Mouse (Mus musculus): ENCODE data around the gene Trmt44.
A peak's percentile ranks its signal among the peaks of the same experiment; 100 is the strongest.

Trmt44 gene

DNA sequence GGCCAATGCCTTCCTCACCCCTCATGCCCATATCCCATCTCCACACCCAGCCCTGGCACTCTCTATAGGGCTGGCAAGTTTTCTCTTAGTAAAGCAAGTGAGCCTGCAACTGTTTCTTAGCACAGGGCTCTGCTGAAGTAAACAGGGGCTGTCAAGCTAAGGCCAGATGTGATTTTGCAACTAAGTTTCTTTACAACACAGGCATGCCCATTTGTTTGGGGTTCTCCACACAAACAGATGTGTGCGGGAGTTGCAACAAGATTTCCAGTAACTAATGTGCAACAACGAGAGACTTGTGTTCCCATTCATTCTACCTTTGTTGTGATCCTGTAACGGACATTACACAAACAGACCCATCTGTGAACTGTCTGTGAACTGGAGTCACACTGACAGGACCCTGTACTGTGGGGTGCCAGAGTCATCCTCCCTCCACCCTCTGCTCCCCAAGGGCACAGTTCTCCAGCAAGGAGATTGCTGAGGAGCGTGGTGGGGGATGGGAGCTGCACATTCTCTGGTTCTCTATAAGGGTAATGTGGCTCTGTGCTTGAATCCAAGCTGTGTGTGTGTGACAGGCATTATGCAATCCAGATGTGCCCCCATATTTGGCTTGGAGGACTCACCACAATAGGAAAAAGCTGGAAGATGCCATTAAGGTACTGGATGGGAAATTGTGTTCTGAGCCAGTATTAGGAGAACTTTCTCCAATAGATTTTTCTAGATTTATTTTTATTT is 33.6 kb downstream of the Trmt44 start:
- no peak for DNase-seq (ENCODE audit: low spot score in 2 of 2)

DNA sequence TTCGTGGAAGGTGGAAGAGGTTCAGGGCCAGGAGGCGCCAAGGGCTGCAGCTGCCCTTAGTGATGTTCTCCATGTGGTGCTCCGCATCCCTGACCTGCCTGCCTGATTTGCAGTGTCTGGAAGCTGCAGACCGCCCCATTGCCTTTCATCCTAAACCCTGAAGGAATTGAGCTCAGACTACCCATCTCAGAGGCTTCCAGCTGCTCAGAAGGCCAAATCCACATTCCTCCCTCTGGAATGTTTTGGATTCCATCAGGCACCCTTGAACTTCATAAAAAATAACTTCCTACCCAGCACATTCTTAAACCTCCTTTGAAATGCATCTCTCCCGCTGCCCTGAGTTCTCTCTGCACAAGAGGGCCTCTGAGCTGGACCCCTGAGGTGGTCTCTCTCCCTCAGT is 34.3 kb downstream of the Trmt44 start:
- DNase-seq (ENCODE audit: low spot score in 2 of 2), result no peak

DNA sequence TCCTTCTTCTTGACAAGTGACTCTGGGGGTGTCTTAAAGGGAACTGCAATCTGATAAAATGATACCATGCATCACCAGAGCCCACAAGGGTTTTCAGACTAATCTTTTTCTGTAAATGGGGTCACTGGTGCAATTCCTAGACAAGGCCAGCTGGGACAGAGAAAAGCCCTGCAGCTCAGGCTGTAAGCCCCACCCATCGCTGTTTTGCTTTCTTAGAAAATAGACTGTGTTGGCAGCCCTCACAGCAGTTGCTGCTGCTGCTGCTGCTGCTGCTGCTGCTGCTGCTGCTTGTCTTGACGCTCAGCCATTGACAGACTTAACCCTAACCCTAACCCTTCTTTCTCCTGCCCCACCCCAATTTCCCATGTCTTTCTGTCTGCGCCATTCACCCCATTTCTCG is 35.3 kb downstream of the Trmt44 start:
- no peak for DNase-seq (ENCODE audit: low spot score in 2 of 2)

DNA sequence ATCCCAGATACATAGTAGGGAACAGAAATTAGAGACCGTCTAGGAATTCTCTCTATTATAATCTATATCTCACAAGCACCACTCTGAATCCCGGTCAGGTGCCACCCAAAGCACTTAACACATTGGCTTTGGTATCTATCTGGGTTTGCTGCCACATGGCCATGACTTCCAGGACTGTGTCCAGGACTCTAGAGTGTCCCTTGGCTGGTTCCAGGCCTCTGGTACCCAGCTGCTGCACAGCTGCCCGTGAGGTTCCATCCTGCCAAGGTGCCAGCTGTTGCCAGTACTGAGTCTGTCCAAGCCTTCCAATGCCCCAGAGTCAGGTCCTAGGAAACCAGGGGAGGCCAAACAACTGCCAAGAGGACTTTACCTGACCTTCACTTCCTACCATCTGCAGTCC is 36.8 kb downstream of the Trmt44 start:
- DNase-seq (ENCODE audit: low spot score in 2 of 2), result no peak

DNA sequence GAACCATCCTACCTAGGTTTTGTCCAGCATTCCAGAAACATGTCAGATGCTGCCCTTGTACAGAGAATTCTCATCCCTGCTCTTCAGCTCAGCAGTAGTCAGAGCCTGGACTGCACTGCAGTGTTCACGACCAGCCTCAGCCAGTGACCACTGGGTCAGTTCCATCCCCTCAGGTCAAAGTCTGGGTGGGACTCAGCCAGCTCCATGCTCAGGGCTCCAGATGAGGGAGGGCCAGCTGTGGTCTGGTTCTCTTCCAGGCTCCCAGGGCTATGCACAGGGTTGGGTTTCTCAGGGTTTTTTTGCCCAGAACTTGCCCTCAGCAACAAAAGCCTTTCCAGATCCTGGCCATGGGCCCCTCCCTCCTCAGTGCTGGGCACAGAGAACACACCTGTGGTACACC is 37.4 kb downstream of the Trmt44 start:
- DNase-seq (ENCODE audit: low spot score in 2 of 2), result no peak

DNA sequence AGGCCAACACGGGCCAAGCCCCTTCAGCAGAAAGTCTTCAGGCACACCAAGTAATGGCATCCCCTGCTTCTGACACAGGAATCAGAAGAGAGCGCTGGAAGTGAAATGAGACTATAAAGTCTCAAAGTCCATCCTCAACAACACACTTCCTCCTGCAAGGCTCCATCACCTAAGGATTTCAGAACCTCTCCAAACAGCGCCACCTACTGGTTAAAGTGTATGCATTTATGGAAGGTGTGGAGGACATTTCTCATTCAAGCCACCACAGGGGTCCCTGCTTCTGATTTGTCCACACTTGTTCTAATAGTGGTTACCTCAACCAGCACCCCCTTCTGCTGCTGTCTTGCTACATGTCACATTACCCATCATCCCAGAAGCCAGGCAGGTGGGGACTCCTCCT is 38.6 kb downstream of the Trmt44 start:
- no peak for DNase-seq (ENCODE audit: low spot score in 2 of 2)

DNA sequence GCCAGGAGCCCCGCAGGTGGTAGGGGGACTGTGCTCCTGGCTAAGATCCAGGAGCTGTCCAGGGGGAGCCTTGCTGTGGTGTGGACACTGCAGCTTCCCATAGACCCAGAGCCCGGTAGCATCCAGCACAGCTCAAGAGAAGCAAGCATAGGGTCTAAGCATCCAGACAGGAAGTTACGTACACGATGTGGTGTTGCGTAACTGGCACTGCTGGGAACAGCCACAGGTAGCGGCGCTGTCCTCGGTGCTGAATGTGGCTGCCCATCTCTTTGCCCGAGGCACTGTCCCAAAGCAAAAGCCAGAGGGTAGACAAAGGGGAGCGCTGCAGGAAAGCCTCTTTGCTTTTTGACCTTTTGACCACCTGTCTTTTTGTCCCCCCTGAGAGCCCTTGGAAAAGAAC is 43.3 kb downstream of the Trmt44 start:
- no peak for DNase-seq (ENCODE audit: low spot score in 2 of 2)

DNA sequence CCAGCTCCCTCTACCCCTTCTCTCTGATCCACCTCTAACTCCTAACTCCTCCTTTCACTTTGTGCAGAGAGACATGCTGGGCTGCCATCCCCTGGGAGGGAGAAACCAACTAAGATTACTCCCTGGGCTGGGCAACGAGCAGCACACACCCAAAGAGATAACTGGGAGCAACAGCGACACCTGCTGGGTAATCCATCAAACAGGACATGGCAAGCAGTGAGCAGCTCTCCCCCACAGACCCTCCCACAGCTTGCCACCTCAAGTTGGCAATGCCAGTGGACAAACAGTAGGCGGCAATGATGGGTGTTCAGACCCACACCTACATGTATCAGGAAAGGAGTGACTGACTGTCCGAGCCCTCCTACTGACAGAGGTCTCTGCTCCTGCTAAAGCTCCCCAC is 44.4 kb downstream of the Trmt44 start:
- peak in 1 of 2 experiments; percentile 51 for DNase-seq (ENCODE audit: low spot score in 2 of 2)

DNA sequence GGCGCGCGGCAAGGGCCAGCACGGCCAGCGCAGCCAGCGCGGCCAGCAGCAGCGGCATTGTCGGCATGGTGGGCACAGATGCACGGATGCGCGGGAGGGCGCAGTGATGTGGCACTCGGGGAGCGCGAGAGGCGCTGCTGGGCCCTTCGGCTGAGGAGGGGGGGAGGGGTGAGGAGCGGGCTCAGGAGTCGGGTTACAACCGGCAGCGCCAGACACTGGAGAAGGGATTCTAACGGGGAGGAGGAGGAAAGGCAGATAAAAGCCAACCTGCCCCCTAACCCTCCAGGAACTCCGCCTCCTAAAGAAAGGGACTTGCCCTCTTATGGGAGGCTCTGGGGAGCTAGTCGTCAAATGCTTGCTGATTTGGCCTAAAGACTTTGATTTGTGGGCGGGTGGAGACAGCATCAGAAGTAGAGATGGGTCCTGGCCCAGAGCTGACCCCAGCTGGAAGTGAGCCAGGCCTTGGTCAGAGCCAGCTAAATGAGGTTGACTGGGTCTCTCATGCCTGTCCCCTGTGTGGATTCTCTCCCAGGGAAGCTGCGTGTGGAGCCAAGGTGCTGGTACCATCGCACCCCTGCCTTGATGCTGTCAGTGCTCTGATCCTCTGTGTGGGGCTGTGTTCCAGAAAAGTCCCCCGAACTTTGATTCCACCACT is 49.3 kb downstream of the Trmt44 start, which contains the start of gene Cpz:
TSS of gene Cpz (minus strand) at position 230 of the 655 bp plus-strand sequence.
- DNase-seq (ENCODE audit: low spot score in 2 of 2), result peak in 1 of 2 experiments; percentile 35

DNA sequence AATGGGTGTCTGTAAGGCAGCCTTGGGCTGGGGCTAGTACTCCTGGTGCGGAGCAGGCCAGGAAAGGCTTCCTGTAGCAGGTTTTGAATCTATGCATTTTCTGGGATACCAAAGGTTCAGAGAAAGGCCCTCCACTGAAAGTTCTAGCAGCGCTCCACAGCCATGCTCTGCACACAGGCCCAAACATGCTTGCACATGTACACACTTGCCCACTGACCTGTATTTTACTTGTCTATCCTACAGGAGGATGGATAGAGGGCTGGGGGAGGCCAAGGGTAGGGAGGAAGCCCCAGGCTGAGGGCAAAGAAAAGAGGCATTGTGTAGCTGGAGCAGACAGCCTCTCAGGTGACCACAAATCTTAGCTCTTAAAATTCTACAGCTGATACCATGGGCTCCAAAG is 50.5 kb downstream of the Trmt44 start:
- no peak for DNase-seq (ENCODE audit: low spot score in 2 of 2)

DNA sequence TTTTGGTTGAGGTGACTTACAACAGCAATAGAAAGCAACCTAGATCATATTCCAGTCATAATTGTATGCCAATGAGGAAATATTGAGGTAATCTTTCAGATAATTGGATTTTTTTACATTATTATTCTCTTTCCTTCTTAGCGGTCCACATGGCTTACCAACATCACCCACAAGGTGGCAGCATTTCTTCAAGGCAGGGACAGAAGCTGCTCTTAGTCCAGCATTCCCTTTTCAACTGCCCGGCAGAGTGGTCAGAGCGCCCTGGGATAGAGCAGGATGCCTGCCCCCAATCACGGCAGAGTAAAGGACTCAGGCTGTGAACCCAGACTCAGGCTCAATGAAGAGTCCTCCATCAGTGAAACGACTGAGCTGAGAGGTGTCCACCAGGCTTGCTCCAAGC is 51.1 kb downstream of the Trmt44 start:
- peak; percentile 70 to 82 for DNase-seq (ENCODE audit: low spot score in 2 of 2)

DNA sequence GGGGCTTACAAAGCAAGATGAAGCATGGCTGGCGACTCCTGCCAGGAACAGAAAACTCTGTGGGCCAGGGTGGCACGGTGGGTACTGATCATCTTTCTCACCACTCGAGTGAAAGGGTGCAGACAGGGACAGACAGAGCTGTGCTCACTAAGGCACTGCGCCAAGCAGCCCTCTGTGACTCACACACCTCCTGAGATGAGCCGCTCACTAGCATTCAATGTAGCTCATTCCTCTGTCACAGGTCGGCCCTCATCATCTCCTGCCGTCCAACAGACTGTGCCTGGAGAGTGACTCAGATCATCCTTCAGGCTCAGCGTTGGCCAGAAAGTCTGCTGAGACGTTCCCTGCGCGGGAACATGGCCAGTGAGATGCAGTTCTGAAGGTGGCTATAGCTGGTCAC is 58.1 kb downstream of the Trmt44 start:
- DNase-seq (ENCODE audit: low spot score in 2 of 2), result no peak

DNA sequence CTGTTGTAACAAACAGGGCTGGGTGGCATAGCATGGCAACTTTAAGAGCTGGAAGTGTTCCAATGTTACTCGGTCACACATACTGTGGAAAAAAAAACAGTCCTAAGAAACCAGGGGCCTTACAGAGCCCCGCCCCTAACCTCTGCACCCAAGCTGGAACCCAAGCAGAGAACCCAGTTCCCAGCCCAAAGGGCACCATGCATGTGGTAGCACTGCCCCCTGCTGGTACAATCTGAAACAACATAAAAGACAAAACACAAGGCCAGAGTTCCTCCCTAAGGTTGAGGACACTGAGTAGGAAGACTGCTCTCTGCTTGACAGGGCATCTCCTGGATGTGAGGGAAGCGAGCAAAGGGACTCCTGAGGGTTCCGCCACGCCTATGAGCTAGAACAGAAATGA is 64.3 kb downstream of the Trmt44 start:
- DNase-seq (ENCODE audit: low spot score in 2 of 2), result peak in 1 of 2 experiments; percentile 73
